Mouse (Mus musculus): Measurements from ENCODE around the gene Mrps24.

Mrps24 gene

DNA sequence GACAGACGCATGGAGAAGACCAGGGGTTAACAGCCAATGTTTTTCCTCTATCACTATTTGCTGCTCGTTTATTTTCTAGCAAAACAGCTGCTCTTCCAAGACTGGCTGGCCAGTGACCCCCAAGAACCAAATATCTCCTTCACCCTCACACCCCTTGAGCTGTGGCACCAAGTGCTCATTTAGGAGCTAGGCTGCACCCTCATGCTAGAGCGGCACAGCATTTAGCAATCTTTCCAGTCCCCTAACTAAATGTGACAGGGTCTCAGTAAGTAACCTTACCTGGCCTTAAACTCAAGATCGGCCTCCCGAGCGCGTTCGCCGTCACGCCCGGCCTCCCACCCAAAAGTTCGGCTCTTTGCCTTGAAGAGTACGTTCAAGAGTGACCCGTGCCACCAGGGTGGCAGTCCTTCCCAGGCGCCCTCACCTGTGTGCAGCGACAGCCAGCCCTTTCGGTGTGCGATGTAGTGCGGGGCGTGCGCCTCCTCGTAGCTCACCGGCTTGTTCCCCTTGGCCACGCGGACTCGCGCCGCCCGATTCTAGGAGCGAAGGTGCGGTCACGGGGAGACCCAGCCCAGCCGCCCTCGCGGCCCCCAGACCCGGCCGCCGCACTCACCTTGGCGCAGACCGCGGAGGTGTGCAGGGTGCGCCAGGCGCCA lies 8.5 kb downstream of the Mrps24 start:
- no peak for DNase-seq (ENCODE audit: extremely low spot score, low spot score)

DNA sequence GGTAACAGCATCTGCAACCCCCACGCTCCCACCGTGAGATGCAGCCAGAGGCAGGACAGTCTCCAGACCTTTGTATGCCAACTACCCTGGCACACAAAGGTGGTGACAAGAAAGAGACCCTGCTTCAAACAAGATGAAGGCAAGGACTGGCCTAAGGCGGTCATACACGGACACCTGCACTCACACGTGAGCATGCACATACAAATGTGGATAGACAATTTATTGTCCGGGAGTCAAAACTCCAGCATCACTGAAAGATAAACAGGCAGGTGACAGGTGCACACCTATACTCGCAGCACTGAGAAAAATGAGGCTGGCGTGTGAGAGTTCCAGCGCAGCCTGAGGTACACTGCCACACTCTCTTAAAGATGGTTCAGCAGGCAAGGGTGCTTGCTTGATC lies 9.5 kb downstream of the Mrps24 start:
- no peak for DNase-seq (ENCODE audit: extremely low spot score, low spot score)

DNA sequence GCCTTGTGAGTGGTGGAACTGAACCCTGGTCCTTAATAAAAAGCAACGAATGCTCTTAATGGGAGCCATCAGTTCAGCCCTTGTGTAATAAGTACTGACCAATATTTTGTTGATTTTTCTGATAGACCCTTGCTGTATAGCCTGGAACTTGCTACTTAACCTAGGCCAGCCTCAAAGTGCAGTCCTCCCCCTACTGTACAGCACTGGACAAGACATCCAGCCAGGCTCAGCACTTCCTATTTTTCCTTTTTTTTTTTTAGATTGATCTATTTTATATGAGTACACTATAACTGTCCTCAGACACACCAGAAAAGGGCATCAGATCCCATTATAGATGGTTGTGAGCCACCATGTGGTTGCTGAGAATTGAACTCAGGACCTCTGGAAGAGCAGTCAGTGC lies 12.1 kb downstream of the Mrps24 start:
- DNase-seq (ENCODE audit: extremely low spot score, low spot score): no peak

DNA sequence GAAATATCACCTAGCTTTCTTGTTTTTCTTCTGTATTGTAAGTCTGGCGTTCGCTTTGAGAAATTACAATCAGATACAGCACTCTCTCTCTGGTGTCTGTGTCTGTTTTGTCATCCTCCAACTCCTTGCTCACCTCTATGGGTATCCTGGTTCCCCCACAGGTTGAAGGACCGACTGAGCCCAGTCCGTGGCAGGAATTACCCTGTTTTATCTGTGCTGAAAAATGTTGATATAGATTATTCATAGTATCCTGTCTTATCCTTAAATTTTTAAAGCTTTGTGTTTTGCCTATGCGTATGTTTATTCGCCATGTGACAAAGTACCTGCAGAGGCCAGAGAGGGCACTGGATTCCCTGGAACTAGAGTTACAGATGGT lies 12.5 kb downstream of the Mrps24 start:
- no peak for DNase-seq (ENCODE audit: extremely low spot score, low spot score)

DNA sequence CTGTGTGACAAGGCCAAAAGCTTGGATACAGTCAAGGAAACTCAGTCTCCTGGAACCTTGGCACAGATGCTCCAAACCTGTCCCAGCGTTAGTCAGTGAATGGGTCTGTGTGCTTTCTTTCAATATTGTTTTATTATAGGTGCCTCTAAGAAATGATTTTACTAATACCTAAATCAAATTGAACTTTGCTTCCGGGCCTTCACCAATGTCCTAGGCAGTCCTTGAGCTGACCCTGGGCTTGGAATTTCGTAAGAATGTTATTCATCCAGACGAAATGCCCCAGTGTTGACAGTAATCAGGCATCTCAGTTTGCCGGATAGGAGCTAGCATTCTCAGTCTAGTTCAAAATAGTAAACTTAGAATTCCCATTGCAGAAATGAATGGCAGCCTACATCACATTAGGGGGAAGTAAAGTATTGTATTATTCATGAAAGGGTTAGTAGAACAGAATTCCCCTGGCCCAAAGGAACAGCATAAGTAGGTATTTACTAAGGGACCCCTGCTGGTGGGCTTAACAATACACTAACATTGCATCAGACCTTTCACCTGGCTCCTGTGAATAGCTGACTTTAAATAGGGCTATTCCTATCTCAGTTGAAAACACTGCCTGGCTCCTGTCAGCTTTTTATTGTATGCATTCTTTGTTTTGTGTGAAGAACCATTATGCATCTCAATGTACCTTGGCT lies 13.1 kb downstream of the Mrps24 start:
- no peak for DNase-seq (ENCODE audit: extremely low spot score, low spot score)

DNA sequence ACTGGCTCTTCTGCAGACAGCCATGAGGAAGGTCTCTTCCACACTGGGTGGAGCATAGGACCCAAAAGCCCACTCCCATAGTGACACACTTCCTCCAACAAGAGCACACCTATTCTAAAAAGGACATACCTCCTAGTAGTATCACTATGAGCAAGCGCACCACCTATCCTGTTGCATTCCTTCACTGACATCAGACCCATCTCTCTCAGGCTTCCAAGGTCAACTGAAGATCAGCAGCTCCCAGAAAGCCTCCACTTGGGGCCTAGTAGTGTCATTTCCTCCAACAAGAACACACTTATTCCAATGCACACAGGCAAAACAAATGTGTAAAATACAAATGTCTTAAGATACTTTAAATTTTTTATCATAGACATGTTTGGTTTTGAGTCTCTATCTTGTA lies 13.7 kb downstream of the Mrps24 start:
- no peak for DNase-seq (ENCODE audit: extremely low spot score, low spot score)

DNA sequence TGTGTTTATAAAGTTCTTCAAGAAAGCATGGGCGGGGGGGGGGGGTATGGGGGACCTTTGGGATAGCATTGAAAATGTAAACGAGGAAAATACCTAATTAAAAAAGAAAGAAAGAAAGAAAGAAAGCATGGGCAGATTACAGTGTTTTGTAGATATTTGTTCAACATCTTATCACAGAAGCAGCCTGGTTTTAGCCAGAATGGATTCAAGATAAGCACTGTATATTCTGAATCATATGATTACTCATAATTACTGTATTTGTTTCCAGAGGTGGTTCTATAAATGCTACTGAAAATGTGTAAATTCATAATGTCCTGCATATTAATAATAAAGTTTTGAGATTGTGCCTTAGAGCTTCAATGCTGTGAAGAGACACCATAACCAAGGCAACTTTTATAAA lies 14.2 kb downstream of the Mrps24 start:
- no peak for DNase-seq (ENCODE audit: extremely low spot score, low spot score)

DNA sequence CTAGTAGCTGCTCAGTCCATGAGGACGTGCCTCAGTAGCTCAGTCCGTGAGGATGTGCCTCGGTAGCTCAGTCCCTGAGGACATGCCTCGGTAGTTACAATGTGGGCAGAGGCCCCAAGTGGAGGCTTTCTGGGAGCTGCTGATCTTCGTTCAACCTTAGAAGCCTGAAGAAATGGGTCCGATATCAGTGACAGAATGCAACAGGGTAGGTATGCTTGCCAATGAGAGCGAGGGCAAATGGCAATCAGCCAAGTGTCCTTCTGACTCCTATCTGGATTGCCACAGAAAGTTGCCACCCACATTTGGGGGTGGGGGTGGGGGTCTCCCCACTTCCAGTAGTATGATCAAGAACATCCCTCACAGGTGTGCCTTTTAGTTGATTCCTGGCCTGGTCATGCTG lies 14.7 kb downstream of the Mrps24 start:
- DNase-seq (ENCODE audit: extremely low spot score, low spot score): no peak

DNA sequence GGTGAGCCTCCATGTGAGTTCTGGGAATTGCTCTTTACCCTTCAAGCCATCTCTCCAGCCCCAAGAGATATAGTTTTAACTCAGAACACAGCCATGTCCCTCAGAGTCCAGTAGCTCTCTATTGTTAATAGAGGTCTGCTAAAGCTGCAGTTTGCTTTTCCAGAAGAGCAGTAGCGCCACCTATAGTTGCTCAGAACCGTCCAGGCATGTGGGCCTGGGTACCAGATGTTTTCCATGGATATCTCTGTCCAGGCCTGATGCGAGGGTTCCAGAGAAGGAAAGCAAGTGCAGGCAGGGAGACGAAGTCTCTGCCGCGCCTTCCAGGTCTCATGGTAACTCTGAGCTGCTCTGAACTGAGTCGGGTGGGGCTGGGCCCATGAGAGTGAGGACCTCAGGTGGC lies 23.7 kb downstream of the Mrps24 start:
- DNase-seq (ENCODE audit: extremely low spot score, low spot score): peak; percentile 34

DNA sequence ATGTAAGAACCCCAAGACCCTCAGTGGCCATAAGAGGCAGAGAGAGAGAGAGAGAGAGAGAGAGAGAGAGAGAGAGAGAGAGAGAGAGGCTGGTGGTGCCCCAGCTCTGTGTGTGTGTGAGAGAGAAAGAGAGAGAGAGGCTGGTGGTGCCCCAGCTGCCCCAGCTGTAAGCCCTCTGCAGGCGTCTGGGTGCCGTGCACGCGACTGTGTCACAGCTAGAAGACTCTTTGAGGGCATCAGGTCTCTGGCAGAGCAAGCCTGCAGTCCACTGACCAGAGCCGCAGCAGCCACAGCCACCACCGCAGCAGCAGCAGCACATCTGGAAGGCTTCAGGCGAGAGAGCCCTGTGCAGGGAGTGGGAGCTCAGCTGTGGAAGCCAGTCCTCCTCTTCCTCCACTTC lies 31.2 kb downstream of the Mrps24 start:
- DNase-seq (ENCODE audit: extremely low spot score, low spot score): no peak

DNA sequence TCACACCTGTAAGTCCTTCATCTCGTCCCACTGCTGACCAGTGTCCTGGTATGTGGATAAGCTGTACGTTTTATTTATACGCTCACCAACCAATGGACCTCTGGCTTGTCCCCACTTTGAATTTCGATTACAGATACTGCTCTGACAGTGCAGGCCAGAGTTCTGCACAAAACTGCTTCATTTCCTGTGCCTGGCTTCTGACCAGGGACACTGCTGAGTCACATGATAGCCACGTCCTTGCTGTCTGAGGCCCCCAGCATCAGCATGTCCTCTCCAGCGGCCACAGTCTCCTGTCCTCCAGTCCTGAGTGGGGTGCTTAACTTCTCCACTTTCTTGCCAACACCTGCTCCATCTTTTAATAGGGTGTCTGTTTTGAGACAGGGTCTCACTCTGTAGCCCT lies 32.9 kb downstream of the Mrps24 start:
- no peak for DNase-seq (ENCODE audit: extremely low spot score, low spot score)

All from neural tube, embryonic 10.5 days (tissue).